Mouse (Mus musculus) embryonic facial prominence, embryonic 11.5 days (tissue): ENCODE data around the gene Cavin3. TPM values are rescaled to one million over a fixed set of nuclear protein-coding genes. Genes with fewer than 3 reads are reported as not detected.

Experiments used
- ATAC-seq: fragments of 200-750 bp; cut with Nextera tagmentation; replicated peaks from 2 replicates; pipeline ENCODE4 v1.8.0; 2017; ENCODE audit warnings: low read depth; ENCODE audit not compliant: insufficient number of reproducible peaks, low FRiP score, low TSS enrichment
- DNase-seq: peaks from one replicate; pipeline ENCODE4 v3.0.0-alpha.2; 2015; ENCODE audit warnings: low spot score
- H3K27ac ChIP-seq: fragments of 300-500 bp; sonication (generic); replicated peaks from 2 replicates; pipeline ENCODE4 v1.5.1; 2014; ENCODE audit warnings: mild to moderate bottlenecking, low read depth, low read length, control low read depth
- H3K27me3 ChIP-seq: fragments of 300-500 bp; sonication (generic); 2 replicates; pipeline ENCODE4 v1.6.1; 2014; ENCODE audit warnings: mild to moderate bottlenecking, low read length, moderate library complexity, mixed read lengths; ENCODE audit not compliant: control insufficient read depth, insufficient read depth
- H3K36me3 ChIP-seq: fragments of 300-500 bp; sonication (generic); replicated peaks from 2 replicates; pipeline ENCODE4 v1.6.1; 2014; ENCODE audit warnings: low read depth, mild to moderate bottlenecking, low read length, moderate library complexity, mixed read lengths; ENCODE audit not compliant: control insufficient read depth, insufficient read depth
- H3K4me1 ChIP-seq: fragments of 300-500 bp; sonication (generic); 2 replicates; pipeline ENCODE4 v1.6.1; 2014; ENCODE audit warnings: low read length, mixed read lengths; ENCODE audit not compliant: control insufficient read depth, insufficient read depth
- H3K4me2 ChIP-seq: fragments of 300-500 bp; sonication (generic); 2 replicates; pipeline ENCODE4 v1.6.1; 2014; ENCODE audit warnings: low read depth, mild to moderate bottlenecking, control low read depth, low read length, moderate library complexity
- H3K4me3 ChIP-seq: fragments of 300-500 bp; sonication (generic); 2 replicates; pipeline ENCODE4 v1.5.1; 2014; ENCODE audit warnings: low read depth, low read length, control low read depth
- H3K9ac ChIP-seq: fragments of 300-500 bp; sonication (generic); replicated peaks from 2 replicates; pipeline ENCODE4 v1.6.1; 2014; ENCODE audit warnings: mild to moderate bottlenecking, control low read depth, low read length
- H3K9me3 ChIP-seq: fragments of 300-500 bp; sonication (generic); replicated peaks from 2 replicates; pipeline ENCODE4 v1.6.1; 2016; ENCODE audit warnings: mild to moderate bottlenecking, low read length, inconsistent platforms, mixed read lengths; ENCODE audit not compliant: control insufficient read depth
- WGBS: fragments of 180-500 bp; shearing (Covaris S2); extraction: QIAGEN DNeasy Blood & Tissue Kit; methylation state at CpG from one replicate; pipeline ENCODE4 v1.1.7; 2014; 5-methylcytosine and 5-hydroxymethylcytosine counted together
- polyA plus RNA-seq: library from polyadenylated mRNA; unstranded; fragments of >200 nt; fragmentation: Nextera tagmentation; extraction: Ambion mirVana; gene quantifications from 2 replicates; pipeline ENCODE4 v1.2.1, GENCODE M21; 2014

Gene Cavin3
- polyA plus RNA-seq, 1 experiment from 2014 or later = 23.9 TPM

DNA sequence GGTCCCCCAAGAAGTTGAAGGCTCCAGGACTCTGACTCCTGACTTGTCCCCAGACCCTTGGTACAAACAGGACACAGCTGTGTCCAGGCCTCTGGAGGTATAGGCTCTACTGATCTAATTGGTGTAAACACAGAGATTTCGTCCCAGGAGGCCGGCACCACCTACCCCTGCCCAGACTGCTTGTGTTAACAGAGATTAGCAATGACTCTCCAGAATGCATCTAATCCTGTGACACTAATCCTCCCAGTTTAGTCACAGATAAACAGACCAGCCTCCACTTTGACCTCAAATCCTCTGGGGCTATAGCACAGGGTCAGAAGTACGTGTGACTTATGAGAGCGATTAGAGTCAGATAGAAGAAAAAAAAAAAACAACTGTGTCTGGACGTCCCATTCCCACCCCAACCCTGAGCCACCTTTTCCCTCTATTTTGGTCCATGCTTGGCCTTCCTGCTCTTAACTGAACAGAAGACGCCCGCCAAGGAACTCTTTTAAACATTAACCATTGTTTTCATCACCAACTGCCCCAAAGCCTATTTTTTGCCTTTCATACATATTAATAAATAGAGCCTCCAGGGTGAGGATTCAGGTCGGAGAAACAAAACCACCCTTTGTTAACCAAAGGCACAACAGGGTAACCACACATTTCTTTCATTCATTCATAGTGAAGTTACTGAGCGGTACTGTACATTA, 34.7 kb upstream of the Cavin3 start:
- 36% methylated on average over 9 of the region's 9 CpGs for WGBS
- Histone ChIP-seq H3K4me3 (no peak overlapping the region), H3K4me2 (no peak overlapping the region), H3K4me1 (no peaks in the 10 kb centered on the region), H3K27ac (no peak overlapping the region), H3K36me3 (no peaks in the 10 kb centered on the region), H3K9me3 (no peaks in the 10 kb centered on the region), H3K9ac (no peak overlapping the region), H3K27me3 (no peaks in the 10 kb centered on the region)
- ATAC-seq (no peak), DNase-seq (no peak)

DNA sequence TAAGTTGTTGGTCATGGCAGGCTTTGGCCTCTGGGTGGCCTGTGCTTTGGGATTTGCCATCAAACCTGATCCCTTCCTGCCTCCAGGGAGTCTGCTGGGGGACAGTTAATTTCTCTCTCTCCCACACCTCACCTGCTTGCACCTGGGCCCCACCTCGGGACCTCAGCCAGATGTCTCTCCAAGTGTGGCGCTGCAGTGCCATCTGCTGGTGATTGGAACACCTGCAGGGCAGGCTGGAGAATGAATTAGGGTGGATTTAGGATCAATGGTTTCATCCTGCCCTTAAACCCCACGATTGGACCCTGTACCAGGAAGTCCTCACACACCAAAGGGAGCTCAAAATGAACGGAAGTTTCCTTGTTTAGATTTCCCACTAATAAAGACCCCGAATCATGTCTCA, 33.1 kb upstream of the Cavin3 start:
- Histone ChIP-seq H3K36me3 (no peaks in the 10 kb centered on the region), H3K4me1 (no peaks in the 10 kb centered on the region), H3K9ac (no peak overlapping the region), H3K27me3 (no peaks in the 10 kb centered on the region), H3K4me2 (no peak overlapping the region), H3K4me3 (no peak overlapping the region), H3K9me3 (no peaks in the 10 kb centered on the region), H3K27ac (no peak overlapping the region)
- peak; percentile 48; the same call in 1 of the 2 replicates for ATAC-seq
- peak; percentile 77 for DNase-seq
- WGBS = 14% methylated on average over 5 of the region's 5 CpGs

DNA sequence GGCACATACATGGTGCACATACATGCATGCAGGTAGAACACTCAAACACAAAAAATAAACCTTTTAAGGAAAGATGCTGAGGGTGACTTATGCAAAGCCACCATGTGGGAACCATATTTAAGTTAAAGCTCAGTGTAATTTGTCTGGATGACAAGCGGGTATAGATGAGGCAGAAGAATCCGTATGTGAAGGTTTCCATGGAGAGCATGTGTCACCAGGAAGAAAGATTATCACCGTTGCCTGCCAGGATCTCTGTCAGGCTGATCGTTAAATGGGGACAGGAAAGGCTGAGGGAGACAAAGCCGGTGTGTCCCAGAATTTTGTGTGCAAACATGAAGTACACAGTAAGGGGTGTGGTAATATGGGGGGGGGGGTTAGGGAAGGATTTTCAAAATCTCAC, 32.5 kb upstream of the Cavin3 start:
- 74% methylated on average over 5 of the region's 5 CpGs for WGBS
- ATAC-seq = no peak
- DNase-seq = no peak

DNA sequence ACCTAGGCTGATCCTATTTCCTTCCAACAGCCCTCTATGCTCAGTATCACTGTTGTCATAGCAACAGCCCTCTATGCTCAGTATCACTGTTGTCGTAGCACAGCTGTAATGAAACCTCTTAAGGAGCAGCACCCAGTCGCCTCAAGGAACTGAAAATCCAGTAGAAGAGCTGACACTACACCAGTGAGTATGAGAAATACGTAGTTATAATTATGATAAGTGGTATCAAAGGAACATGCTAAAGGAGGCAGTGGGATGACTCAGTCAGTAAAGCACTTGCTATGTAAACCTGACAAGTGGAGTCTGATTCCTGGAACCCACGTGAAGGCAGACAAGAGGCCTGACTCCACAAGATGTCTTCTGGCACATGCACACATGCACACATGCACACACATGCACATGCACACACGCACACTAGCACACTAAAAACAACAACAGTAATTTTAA, 31.8 kb upstream of the Cavin3 start:
- DNase-seq = no peak
- Histone ChIP-seq H3K4me2 (no peak overlapping the region), H3K4me1 (no peaks in the 10 kb centered on the region), H3K27ac (no peak overlapping the region), H3K9me3 (no peaks in the 10 kb centered on the region), H3K4me3 (no peak overlapping the region), H3K9ac (no peak overlapping the region), H3K36me3 (no peaks in the 10 kb centered on the region), H3K27me3 (no peaks in the 10 kb centered on the region)
- no peak for ATAC-seq
- 50% methylated on average over 5 of the region's 5 CpGs for WGBS

More for the DNA sequence above, 32.5 kb upstream of the Cavin3 start:
- H3K27me3 ChIP-seq = no peaks in the 10 kb centered on the region
- H3K36me3 ChIP-seq = no peaks in the 10 kb centered on the region
- H3K9ac ChIP-seq = no peak overlapping the region
- no peak overlapping the region for H3K4me3 ChIP-seq
- H3K27ac ChIP-seq = no peak overlapping the region
- H3K4me1 ChIP-seq = no peaks in the 10 kb centered on the region
- no peaks in the 10 kb centered on the region for H3K9me3 ChIP-seq
- H3K4me2 ChIP-seq = no peak overlapping the region

DNA sequence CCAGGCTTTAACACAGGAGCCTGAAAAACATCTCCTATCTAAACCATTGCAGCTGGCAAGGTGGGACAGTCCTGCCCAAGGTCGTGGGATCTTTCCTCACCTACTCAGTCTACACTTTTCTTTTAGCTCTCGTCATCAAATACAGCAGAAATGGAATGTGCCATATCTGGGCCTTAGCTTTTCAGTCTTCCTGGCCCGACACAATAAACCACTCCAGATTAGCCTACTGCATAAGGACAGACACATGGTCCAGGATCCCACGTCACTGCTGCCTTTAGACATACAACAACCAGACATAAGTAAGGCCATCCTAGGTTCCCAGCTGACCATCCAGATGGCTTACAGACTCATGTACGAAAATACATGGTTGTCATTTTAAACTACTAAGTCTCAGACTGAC, 28.0 kb upstream of the Cavin3 start:
- WGBS = 81% methylated on average over 5 of the region's 5 CpGs

DNA sequence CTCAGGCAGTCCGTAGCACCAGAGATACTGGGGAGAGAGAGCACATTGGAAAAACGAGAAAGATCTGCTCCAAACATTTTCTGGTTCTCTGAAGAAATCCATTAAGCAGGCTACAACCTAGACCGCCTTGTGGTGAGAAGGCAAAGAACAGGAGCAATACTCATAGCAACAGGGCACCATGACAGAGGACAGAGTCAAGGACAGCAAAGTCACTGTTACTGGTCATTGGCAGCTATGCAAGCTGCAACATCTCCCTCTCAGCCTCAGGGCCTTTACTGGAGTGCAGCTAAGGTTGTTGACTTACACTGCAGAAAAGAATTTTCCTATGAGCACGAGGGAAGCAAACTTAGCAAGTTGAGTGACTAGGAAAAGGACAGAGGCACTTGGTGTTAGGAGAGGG, 25.2 kb upstream of the Cavin3 start:
- Histone ChIP-seq H3K9ac (no peak overlapping the region), H3K27me3 (no peaks in the 10 kb centered on the region), H3K9me3 (no peaks in the 10 kb centered on the region), H3K36me3 (no peaks in the 10 kb centered on the region), H3K4me3 (no peak overlapping the region), H3K4me1 (no peaks in the 10 kb centered on the region), H3K4me2 (no peak overlapping the region), H3K27ac (no peak overlapping the region)
- DNase-seq = no peak
- no peak for ATAC-seq
- WGBS = 71% methylated on average over 4 of the region's 4 CpGs

More for the DNA sequence above, 28.0 kb upstream of the Cavin3 start:
- H3K9ac ChIP-seq = no peak overlapping the region
- no peaks in the 10 kb centered on the region for H3K36me3 ChIP-seq
- DNase-seq (no peak), ATAC-seq (no peak)
- H3K4me3 ChIP-seq = no peak overlapping the region
- no peaks in the 10 kb centered on the region for H3K9me3 ChIP-seq
- no peak overlapping the region for H3K27ac ChIP-seq
- H3K27me3 ChIP-seq = no peaks in the 10 kb centered on the region
- H3K4me2 ChIP-seq = no peak overlapping the region
- no peaks in the 10 kb centered on the region for H3K4me1 ChIP-seq

DNA sequence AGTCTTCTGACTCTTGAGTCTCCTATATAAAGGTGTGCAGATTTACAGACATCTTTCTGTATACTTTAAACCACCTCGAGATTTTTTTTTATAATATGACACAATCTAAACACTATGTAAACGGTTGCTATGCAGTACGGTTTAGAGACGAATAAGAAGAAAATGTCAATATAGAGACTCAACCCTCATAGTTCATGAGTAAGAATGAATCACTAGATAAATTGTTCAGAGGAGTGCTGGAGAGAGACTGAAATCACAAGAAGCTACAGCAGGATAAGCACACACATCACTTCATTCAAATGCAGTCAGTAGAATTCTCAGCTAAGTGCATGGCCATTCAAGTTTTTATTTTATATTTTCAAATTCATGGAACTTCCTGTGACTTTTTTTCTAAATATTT, 19.9 kb upstream of the Cavin3 start:
- WGBS = 87% methylated on average over 4 of the region's 4 CpGs
- DNase-seq (no peak), ATAC-seq (no peak)
- no peaks in the 10 kb centered on the region for H3K4me1 ChIP-seq
- H3K9ac ChIP-seq = no peak overlapping the region
- H3K36me3 ChIP-seq = no peaks in the 10 kb centered on the region
- no peak overlapping the region for H3K4me2 ChIP-seq
- H3K27ac ChIP-seq = no peak overlapping the region
- H3K9me3 ChIP-seq = no peaks in the 10 kb centered on the region
- no peaks in the 10 kb centered on the region for H3K27me3 ChIP-seq
- no peak overlapping the region for H3K4me3 ChIP-seq

DNA sequence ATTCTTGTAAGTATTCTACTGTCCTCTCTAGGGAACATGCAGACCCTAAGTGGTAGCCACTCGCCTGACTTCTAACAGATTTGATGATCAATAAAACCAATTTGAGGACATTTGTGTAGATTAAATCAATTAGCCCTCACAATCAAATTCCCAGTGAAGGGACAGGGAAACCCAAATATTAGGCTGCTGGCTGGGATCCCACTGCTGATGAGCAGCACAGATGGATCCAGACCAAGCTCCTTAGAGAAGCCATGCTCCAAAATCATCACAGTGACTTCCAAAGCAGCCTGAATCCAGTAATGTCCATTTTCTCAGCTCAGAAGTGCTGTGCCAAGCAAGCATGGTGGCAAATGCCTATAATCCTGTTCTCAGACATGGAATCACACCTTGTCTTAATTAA, 17.6 kb upstream of the Cavin3 start:
- Histone ChIP-seq H3K9ac (no peak overlapping the region), H3K4me1 (no peaks in the 10 kb centered on the region), H3K27ac (no peak overlapping the region), H3K9me3 (no peaks in the 10 kb centered on the region), H3K36me3 (no peaks in the 10 kb centered on the region), H3K27me3 (no peaks in the 10 kb centered on the region), H3K4me3 (no peak overlapping the region), H3K4me2 (no peak overlapping the region)
- DNase-seq (no peak), ATAC-seq (no peak)
- WGBS = 93% methylated on average over 1 of the region's 1 CpGs
